Mouse (Mus musculus) embryonic facial prominence, embryonic 11.5 days (tissue): Measurements from ENCODE around the gene Gm20425. TPM values are rescaled to one million over a fixed set of nuclear protein-coding genes. Genes with fewer than 3 reads are reported as not detected.

Experiments
- ATAC-seq: fragments of 200-750 bp; cut with Nextera tagmentation; replicated peaks from 2 replicates; pipeline ENCODE4 v1.8.0; 2017; ENCODE audit warnings: low read depth; ENCODE audit not compliant: insufficient number of reproducible peaks, low FRiP score, low TSS enrichment
- DNase-seq: peaks from one replicate; pipeline ENCODE4 v3.0.0-alpha.2; 2015; ENCODE audit warnings: low spot score
- H3K27ac ChIP-seq: fragments of 300-500 bp; sonication (generic); replicated peaks from 2 replicates; pipeline ENCODE4 v1.5.1; 2014; ENCODE audit warnings: mild to moderate bottlenecking, low read depth, low read length, control low read depth
- H3K27me3 ChIP-seq: fragments of 300-500 bp; sonication (generic); 2 replicates; pipeline ENCODE4 v1.6.1; 2014; ENCODE audit warnings: mild to moderate bottlenecking, low read length, moderate library complexity, mixed read lengths; ENCODE audit not compliant: control insufficient read depth, insufficient read depth
- H3K36me3 ChIP-seq: fragments of 300-500 bp; sonication (generic); replicated peaks from 2 replicates; pipeline ENCODE4 v1.6.1; 2014; ENCODE audit warnings: low read depth, mild to moderate bottlenecking, low read length, moderate library complexity, mixed read lengths; ENCODE audit not compliant: control insufficient read depth, insufficient read depth
- H3K4me1 ChIP-seq: fragments of 300-500 bp; sonication (generic); 2 replicates; pipeline ENCODE4 v1.6.1; 2014; ENCODE audit warnings: low read length, mixed read lengths; ENCODE audit not compliant: control insufficient read depth, insufficient read depth
- H3K4me2 ChIP-seq: fragments of 300-500 bp; sonication (generic); 2 replicates; pipeline ENCODE4 v1.6.1; 2014; ENCODE audit warnings: low read depth, mild to moderate bottlenecking, control low read depth, low read length, moderate library complexity
- H3K4me3 ChIP-seq: fragments of 300-500 bp; sonication (generic); 2 replicates; pipeline ENCODE4 v1.5.1; 2014; ENCODE audit warnings: low read depth, low read length, control low read depth
- H3K9ac ChIP-seq: fragments of 300-500 bp; sonication (generic); replicated peaks from 2 replicates; pipeline ENCODE4 v1.6.1; 2014; ENCODE audit warnings: mild to moderate bottlenecking, control low read depth, low read length
- H3K9me3 ChIP-seq: fragments of 300-500 bp; sonication (generic); replicated peaks from 2 replicates; pipeline ENCODE4 v1.6.1; 2016; ENCODE audit warnings: mild to moderate bottlenecking, low read length, inconsistent platforms, mixed read lengths; ENCODE audit not compliant: control insufficient read depth
- WGBS: fragments of 180-500 bp; shearing (Covaris S2); extraction: QIAGEN DNeasy Blood & Tissue Kit; methylation state at CpG from one replicate; pipeline ENCODE4 v1.1.7; 2014; 5-methylcytosine and 5-hydroxymethylcytosine counted together
- polyA plus RNA-seq: library from polyadenylated mRNA; unstranded; fragments of >200 nt; fragmentation: Nextera tagmentation; extraction: Ambion mirVana; gene quantifications from 2 replicates; pipeline ENCODE4 v1.2.1, GENCODE M21; 2014

The Gm20425 gene
- polyA plus RNA-seq, 1 experiment from 2014 or later, result not detected

GRCm38 (mm10) chr9:103229037-103229867, 855 bp downstream of the Gm20425 start:
- ATAC-seq (no peak), DNase-seq (no peak)
- no peaks in the 10 kb centered on the region for H3K27me3 ChIP-seq
- no peaks in the 10 kb centered on the region for H3K36me3 ChIP-seq
- 86% methylated on average over 15 of the region's 15 CpGs for WGBS
- H3K27ac ChIP-seq, result no peak overlapping the region
- H3K4me1 ChIP-seq, result no peaks in the 10 kb centered on the region
- H3K4me3 ChIP-seq, result no peak overlapping the region
- no peak overlapping the region for H3K4me2 ChIP-seq
- no peaks in the 10 kb centered on the region for H3K9me3 ChIP-seq
- no peak overlapping the region for H3K9ac ChIP-seq

- Histone ChIP-seq H3K27ac (no peak overlapping the region), H3K4me2 (no peak overlapping the region), H3K27me3 (no peaks in the 10 kb centered on the region), H3K9ac (no peak overlapping the region), H3K4me1 (no peaks in the 10 kb centered on the region), H3K36me3 (no peaks in the 10 kb centered on the region), H3K9me3 (no peaks in the 10 kb centered on the region), H3K4me3 (no peak overlapping the region)
- ATAC-seq (no peak), DNase-seq (no peak)
- 77% methylated on average over 13 of the region's 13 CpGs for WGBS
Measured at GRCm38 (mm10) chr9:103228370-103229003, 1.6 kb downstream of the Gm20425 start.

GRCm38 (mm10) chr9:103227760-103228159, 2.3 kb downstream of the Gm20425 start:
- Histone ChIP-seq H3K4me1 (no peaks in the 10 kb centered on the region), H3K36me3 (no peaks in the 10 kb centered on the region), H3K4me3 (no peak overlapping the region), H3K27ac (no peak overlapping the region), H3K9ac (no peak overlapping the region), H3K9me3 (no peaks in the 10 kb centered on the region), H3K27me3 (no peaks in the 10 kb centered on the region), H3K4me2 (no peak overlapping the region)
- DNase-seq (no peak), ATAC-seq (no peak)
- 92% methylated on average over 16 of the region's 16 CpGs for WGBS

GRCm38 (mm10) chr9:103226806-103227205, 3.3 kb downstream of the Gm20425 start:
- H3K9ac ChIP-seq, result no peak overlapping the region
- no peaks in the 10 kb centered on the region for H3K27me3 ChIP-seq
- H3K27ac ChIP-seq, result no peak overlapping the region
- H3K9me3 ChIP-seq, result no peaks in the 10 kb centered on the region
- no peak for ATAC-seq
- WGBS, result 89% methylated on average over 15 of the region's 15 CpGs
- DNase-seq, result no peak
- no peak overlapping the region for H3K4me2 ChIP-seq
- no peaks in the 10 kb centered on the region for H3K36me3 ChIP-seq
- H3K4me1 ChIP-seq, result no peaks in the 10 kb centered on the region
- no peak overlapping the region for H3K4me3 ChIP-seq

- Histone ChIP-seq H3K36me3 (no peaks in the 10 kb centered on the region), H3K9me3 (no peaks in the 10 kb centered on the region), H3K27ac (no peak overlapping the region), H3K4me3 (no peak overlapping the region), H3K4me1 (no peaks in the 10 kb centered on the region), H3K9ac (no peak overlapping the region), H3K4me2 (no peak overlapping the region), H3K27me3 (no peaks in the 10 kb centered on the region)
- WGBS, result 66% methylated on average over 3 of the region's 3 CpGs
- DNase-seq (peak; percentile 38), ATAC-seq (no peak)
Measured at GRCm38 (mm10) chr9:103225464-103225863, 4.6 kb downstream of the Gm20425 start.

- Histone ChIP-seq H3K27me3 (no peaks in the 10 kb centered on the region), H3K9me3 (no peaks in the 10 kb centered on the region), H3K9ac (no peak overlapping the region), H3K4me2 (no peak overlapping the region), H3K36me3 (no peaks in the 10 kb centered on the region), H3K4me3 (no peak overlapping the region), H3K4me1 (no peaks in the 10 kb centered on the region), H3K27ac (no peak overlapping the region)
- ATAC-seq (no peak), DNase-seq (no peak)
- 90% methylated on average over 7 of the region's 7 CpGs for WGBS
Measured at GRCm38 (mm10) chr9:103224721-103225120, 5.4 kb downstream of the Gm20425 start.

GRCm38 (mm10) chr9:103214281-103214680, 15.8 kb downstream of the Gm20425 start:
- ATAC-seq, result no peak

GRCm38 (mm10) chr9:103213631-103214030, 16.5 kb downstream of the Gm20425 start:
- H3K4me3 ChIP-seq, result no peak overlapping the region
- H3K27me3 ChIP-seq, result no peaks in the 10 kb centered on the region
- ATAC-seq (no peak), DNase-seq (no peak)
- 78% methylated on average over 2 of the region's 2 CpGs for WGBS
- H3K36me3 ChIP-seq, result no peaks in the 10 kb centered on the region
- no peak overlapping the region for H3K9ac ChIP-seq
- no peaks in the 10 kb centered on the region for H3K4me1 ChIP-seq
- no peaks in the 10 kb centered on the region for H3K9me3 ChIP-seq
- H3K4me2 ChIP-seq, result no peak overlapping the region
- no peak overlapping the region for H3K27ac ChIP-seq

More at GRCm38 (mm10) chr9:103214281-103214680, 15.8 kb downstream of the Gm20425 start:
- Histone ChIP-seq H3K9ac (no peak overlapping the region), H3K27me3 (no peaks in the 10 kb centered on the region), H3K4me1 (no peaks in the 10 kb centered on the region), H3K4me2 (no peak overlapping the region), H3K4me3 (no peak overlapping the region), H3K36me3 (no peaks in the 10 kb centered on the region), H3K27ac (no peak overlapping the region), H3K9me3 (no peaks in the 10 kb centered on the region)
- WGBS, result 68% methylated on average over 6 of the region's 6 CpGs
- DNase-seq, result no peak
